Mouse (Mus musculus) gastrocnemius, adult 2 months (tissue): Measurements from ENCODE around the gene Slc28a1. TPM values are rescaled to one million over a fixed set of nuclear protein-coding genes. Genes with fewer than 3 reads are reported as not detected.

Source experiments
- DNase-seq: peaks from one replicate; pipeline ENCODE4 v3.0.0; 2022
- H3K27ac ChIP-seq: fragments of 200-600 bp; 2 replicates; pipeline ENCODE4 v1.8.1; 2022; ENCODE audit warnings: mild to moderate bottlenecking
- H3K4me3 ChIP-seq: fragments of 200-600 bp; 2 replicates; pipeline ENCODE4 v1.8.1; 2022; ENCODE audit warnings: mild to moderate bottlenecking, moderate library complexity
- CTCF ChIP-seq: fragments of 200-600 bp; IDR thresholded peaks from 2 replicates; pipeline ENCODE4 v1.8.1; 2022; ENCODE audit warnings: antibody characterized with exemption, mild to moderate bottlenecking, moderate library complexity
- intact Hi-C: fragments of 180-260 bp; cut with DNase I; formaldehyde crosslinking; loops from one replicate; pipeline ENCODE4 v1.15.1; 2025
- total RNA-seq, 2 experiments: library from RNA; stranded (reverse); gene quantifications; 2 replicates each; pipeline ENCODE4 v1.2.3; 2021

Gene Slc28a1
- total RNA-seq, 2 experiments from 2014 or later = 0.26 to 0.47 TPM

DNA sequence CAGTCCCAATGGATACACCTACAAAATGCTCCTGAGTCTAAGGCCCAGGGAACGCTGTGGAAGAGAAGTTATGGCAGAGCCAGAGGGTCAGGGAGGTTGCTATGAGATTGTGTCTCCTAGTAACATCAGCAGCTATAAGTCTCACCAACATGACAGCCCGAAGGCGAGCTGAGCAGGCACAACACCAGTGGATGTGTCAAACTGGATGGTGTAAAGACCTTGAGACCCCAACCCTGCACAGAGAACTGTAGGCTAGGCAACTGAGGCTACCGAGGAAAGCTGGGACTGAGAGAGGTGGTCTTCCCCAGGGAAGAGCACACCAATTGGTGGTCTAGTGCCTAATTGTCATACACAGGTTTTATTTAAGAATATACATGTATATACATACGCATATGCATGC is 6.4 kb upstream of the Slc28a1 start:
- intact Hi-C loops = no loop called here
- no peak for DNase-seq
- no peak for TF ChIP-seq CTCF
- H3K27ac ChIP-seq = no peak overlapping the region
- H3K4me3 ChIP-seq = no peak overlapping the region

DNA sequence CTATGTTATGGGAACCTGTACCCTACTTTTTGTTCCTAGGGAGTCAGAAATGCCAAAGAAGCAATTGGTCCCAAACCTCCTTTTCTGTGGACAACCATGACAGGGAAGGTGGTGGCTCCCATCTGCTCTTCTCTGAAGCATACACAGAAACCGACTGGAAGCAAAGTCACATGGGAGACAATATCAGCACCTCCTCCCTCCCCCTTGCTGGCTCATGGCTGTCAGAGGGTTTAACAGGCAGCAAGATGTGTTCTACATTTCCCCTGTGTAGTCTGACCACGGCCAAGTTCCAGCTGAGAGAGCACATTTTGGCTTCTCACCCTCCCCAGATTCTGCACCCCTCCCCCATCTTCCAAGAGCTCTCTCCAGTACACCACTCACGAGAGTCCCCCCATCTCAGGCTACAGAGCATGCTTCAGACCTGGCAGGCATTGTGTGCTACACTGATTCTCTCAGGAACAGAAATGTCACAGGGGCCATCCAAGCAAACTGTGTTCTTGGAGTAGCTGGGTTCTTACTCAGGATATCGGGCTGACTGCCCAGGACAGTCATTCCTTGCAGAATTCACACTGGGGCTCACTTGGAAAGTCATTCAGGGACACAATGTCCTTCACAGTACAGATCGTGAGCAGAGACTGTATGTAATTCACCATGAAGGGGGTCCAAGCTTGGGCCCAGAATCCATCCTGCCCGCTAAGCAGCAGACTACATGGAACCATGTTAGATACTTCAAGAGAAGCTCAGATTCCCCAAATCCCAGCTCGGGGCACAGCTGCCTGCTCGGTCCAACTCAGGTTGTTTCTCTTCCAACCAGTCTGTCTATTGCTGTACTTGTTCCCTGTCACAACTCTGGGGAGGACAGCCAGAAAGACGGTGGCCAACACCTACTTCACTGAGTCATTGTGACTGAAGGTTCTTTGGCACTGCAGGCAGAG is 4.6 kb upstream of the Slc28a1 start:
- intact Hi-C loops = no loop called here
- TF ChIP-seq CTCF = no peak
- peak; percentile 86 for DNase-seq
- H3K27ac ChIP-seq = peak overlapping the region; percentile 85
- H3K4me3 ChIP-seq = no peak overlapping the region

DNA sequence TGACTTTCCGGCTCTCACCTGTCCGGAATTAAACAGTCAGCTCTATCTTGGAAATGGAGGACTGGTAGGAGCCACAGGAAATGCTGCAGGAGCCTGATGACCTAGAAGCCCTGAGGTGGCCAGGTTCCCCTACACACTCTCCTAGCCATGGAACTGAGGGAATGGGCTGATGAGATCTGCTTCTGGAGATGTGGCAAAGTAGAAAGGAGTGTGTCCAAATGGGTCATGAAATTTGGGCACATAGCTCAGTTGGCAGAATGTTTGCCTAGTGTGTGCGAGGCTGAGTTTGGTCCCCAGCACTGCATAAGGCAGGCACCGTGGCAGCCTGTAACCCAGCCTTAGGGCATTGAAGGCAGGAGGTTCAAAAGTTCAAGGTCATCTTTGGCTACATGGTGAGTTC is 3.8 kb upstream of the Slc28a1 start:
- no peak for TF ChIP-seq CTCF
- H3K27ac ChIP-seq = peak overlapping the region; percentile 85
- DNase-seq = no peak
- no peak overlapping the region for H3K4me3 ChIP-seq
- intact Hi-C loops = no loop called here

DNA sequence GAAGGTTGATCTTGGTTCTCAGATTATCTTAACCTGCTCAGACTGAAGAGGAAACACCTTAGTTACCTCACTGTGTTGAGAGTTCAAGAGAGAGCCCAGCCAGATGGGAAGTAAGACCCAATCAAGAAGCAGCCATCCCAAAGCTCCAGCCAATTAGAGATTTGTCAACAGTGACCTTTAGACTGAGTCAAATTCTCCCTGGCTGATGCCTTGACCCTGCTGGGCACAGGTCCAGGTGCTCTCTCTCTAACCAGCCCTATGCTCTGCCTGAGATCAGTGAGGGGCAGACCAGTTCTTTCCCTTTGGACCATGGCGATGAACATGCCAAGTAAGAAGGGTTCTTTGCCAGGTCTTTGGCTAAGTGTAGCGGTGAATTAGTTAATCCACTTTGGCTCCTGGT is 2.9 kb upstream of the Slc28a1 start:
- DNase-seq = peak; percentile 54
- TF ChIP-seq CTCF = no peak
- intact Hi-C loops = no loop called here
- Histone ChIP-seq H3K27ac (peak overlapping the region; percentile 49), H3K4me3 (no peak overlapping the region)

DNA sequence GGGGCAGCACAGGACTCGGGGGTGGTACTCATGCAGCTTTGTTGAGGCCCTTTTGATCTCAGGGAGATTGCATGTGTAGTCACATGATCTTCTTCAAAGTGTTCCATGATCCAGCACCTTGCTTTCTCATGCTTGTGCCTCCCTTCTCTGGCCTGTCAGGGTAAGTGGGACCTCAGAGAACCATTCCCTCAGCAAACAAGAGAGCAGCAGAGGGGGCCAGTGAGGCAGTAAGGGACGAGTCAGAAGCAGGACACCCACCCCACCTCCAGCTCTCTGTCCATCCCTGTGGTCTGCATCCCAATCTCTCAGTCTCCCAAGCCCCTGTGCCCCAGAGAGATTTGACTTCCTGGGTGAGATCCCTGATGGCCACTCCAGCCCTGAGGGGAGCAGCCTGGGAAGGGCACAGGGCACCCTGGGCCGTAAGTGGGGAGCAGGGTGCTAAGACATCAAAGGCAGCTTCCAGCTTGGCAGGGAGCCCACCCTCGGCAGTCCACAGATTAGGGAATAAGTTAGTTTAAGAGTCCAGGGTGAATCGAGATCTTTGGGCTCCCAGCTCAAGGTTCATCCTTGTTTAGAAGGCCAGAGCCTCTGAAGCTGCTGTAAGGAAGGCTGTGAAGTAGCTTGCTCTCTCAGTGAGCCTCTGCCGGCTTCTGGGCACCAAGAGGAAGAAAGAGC is 1.8 kb upstream of the Slc28a1 start:
- Histone ChIP-seq H3K27ac (peak overlapping the region; percentile 54), H3K4me3 (no peak overlapping the region)
- no peak for DNase-seq
- intact Hi-C loops = no loop called here
- peak; percentile 30 for TF ChIP-seq CTCF

DNA sequence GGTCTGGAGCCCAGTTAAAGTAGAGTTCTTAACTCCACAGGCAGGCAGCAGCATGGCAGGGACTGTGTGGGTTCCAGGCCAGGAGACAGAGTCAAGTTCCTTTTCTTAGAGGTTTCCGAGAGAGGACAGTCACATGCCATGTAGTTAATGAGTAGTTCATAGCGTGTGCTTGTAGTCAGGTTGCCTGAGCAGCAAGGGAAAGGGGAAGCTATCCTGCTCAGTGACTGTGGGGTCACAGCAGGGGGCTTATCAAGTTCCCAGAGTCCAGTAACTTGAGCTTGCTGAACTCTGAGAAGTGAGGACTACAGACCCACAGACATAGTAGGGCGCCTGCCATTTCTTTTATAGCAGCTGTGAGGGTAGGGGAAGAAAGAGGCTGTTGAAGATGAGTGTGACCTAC is 6.5 kb downstream of the Slc28a1 start:
- H3K27ac ChIP-seq = no peak overlapping the region
- no peak for TF ChIP-seq CTCF
- intact Hi-C loops = no loop called here
- DNase-seq = no peak
- H3K4me3 ChIP-seq = no peak overlapping the region

DNA sequence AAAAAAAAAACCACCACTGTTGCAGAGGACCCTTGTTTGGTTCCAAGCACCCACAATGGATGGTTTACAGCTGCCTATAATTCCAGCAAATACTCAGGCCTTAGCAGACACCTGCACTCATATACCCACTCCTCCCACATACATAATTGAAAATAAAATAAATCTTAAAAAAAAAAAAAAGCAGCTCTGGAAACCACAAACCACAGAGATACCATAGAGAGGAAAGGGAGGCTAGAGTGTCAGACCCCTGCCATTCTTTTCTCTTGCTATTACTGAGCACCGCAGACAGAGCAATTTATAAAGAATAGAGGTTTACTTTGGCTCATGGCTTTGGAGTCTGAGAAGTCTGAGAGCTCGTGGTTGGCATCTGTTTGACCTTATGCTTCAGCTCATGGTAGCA is 8.2 kb downstream of the Slc28a1 start:
- Histone ChIP-seq H3K4me3 (no peak overlapping the region), H3K27ac (no peak overlapping the region)
- TF ChIP-seq CTCF = no peak
- intact Hi-C loops = no loop called here
- no peak for DNase-seq

DNA sequence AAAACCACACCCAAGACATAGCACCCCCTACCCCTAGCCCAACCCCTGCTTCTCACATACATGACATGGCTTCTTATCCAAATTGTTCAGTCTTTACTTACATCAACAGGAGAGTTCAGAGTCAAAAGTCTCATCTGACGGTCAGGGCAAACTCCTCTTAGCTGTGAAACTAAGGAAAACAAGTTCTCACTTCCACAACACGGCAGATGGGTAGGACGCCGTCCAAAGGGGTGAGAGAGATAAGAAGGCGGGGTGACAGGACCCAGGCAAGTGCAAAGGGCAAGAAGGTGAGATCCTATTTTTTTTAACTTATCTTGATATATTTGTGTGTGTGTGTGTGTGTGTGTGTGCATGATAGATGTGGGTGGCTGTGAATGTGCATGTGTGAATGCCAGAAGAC is 9.0 kb downstream of the Slc28a1 start:
- no peak for TF ChIP-seq CTCF
- intact Hi-C loops = no loop called here
- no peak overlapping the region for H3K4me3 ChIP-seq
- DNase-seq = no peak
- no peak overlapping the region for H3K27ac ChIP-seq

DNA sequence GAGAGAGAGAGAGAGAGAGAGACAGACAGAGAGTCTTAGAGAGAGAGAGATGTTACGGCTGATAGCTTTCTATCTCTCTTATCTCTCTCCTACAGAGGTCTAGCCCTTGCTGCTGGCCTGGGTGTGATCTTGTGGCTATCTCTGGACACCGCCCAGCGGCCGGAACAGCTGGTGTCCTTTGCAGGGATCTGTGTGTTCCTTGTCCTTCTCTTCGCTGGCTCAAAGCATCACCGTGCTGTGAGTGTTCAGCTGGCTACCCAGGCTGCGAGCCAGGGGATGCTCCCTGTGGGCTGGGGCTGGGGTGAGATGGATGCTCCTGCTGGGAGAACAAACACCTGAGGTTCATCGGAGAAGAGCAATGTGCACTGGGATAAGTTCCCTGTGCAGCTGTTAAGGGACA is 10.2 kb downstream of the Slc28a1 start:
- peak; percentile 87 for DNase-seq
- no peak for TF ChIP-seq CTCF
- intact Hi-C loops = no loop called here
- Histone ChIP-seq H3K27ac (peak overlapping the region; percentile 46), H3K4me3 (no peak overlapping the region)

DNA sequence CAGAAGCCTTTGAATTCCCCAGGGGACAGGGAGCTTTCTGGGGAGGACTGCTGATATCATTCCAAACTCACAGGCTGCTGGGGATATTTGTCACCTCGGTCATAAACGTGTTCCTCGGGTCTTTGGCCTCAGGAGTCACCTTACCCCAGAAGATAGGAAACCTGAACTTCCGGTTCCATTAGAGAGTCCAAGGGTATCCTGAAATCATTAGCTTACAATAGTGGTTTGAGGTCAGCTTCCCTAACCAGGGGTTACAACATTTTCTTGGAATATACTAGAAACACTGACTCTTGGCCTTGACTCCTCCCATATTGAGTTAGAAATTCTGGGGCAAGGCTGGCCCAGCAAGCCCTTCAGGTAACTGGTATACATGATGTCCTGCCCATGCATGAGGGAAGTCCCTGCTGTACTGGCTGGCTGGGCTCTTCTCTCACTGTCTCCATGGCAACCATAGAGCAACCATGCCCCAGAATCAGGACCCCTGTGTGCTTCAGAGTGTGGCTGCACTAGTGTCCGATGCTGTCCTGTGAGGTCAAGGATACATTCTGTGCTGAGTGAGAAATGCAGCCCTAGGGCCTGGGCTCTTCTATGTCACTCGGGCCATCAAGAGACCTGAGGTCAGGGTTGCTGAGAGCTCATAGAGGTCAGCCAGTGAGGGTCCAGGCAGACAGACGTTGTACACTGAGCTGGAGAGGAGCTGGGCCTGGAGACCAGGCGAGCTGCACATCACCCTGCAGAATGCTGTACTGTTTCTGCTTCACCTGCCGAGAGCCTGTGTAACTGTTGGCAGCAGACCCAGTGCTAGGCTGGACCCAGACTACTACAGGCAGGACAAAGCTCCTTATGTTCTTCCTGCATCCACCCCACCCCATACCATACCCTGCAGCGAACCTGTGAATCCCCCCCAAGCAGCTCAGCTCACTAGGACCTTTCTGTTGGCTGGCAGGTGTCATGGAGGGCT is 10.9 kb downstream of the Slc28a1 start:
- Histone ChIP-seq H3K4me3 (no peak overlapping the region), H3K27ac (peak overlapping the region; percentile 46)
- DNase-seq = no peak
- no peak for TF ChIP-seq CTCF
- intact Hi-C loops = no loop called here

DNA sequence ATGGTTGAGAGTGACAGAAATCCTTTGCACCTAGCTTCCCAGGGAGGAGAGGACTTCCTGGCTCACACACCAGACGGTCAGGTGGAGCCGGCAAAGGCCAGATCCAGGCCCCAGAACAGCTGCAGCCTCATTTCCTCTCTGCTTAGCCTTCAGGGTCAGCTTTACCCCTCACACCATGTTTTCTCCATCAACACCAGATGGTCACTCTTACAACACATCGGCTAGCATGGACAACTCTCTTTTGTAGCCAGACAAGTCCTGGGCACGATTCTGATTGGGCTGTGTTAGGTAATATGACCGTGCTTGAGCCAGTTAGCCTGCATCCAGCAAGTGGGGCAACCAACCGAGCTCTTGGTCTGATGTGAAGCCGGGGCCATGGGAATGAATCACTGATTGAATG is 17.3 kb downstream of the Slc28a1 start:
- Histone ChIP-seq H3K4me3 (no peak overlapping the region), H3K27ac (peak overlapping the region; percentile 84)
- no peak for TF ChIP-seq CTCF
- intact Hi-C loops = no loop called here
- peak; percentile 58 for DNase-seq

DNA sequence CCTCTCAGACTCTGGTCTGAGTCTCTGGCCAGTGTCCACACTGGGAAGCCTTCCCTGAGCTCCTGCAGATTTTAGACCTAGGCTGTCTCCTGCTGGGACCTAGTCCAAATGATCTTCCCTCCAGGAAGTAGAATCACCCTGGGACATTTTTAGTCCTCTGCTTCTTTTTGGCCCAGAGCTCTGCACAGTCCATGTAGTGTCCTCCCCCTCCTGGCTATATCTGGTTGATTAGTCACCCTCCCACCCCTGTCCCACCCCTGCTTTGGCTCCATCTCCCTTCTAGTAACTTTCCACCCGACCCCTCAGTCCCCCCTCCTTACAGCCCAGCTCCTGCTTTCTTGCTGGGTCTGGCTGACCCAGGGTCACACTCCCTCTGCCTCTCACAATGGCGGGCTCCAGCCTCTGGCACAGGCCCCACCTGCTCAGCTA is 18.3 kb downstream of the Slc28a1 start:
- intact Hi-C loops = no loop called here
- no peak overlapping the region for H3K4me3 ChIP-seq
- H3K27ac ChIP-seq = peak overlapping the region; percentile 84
- peak; percentile 76 for DNase-seq
- no peak for TF ChIP-seq CTCF
